Mouse (Mus musculus) cerebellum, postnatal 4 days (tissue): ENCODE data around the gene Stat4.

Source experiments
- DNase-seq, 2 experiments: peaks; one replicate each; pipeline ENCODE4 v3.0.0; 2022; ENCODE audit warnings: low spot score in 2 of 2, mixed read lengths in 1 of 2

Gene Stat4

GRCm38 (mm10) chr1:51986848-51987247 lies at the start of gene Stat4:
TSS of gene Stat4 (plus strand) at chr1:51987148.
- DNase-seq: no peak

GRCm38 (mm10) chr1:51938357-51938756 lies 48.6 kb upstream of the Stat4 start:
- DNase-seq: no peak

- DNase-seq: peak in 1 of 2 experiments; percentile 42
Observed at GRCm38 (mm10) chr1:51944755-51945154, 42.2 kb upstream of the Stat4 start.

- DNase-seq: no peak
Observed at GRCm38 (mm10) chr1:51947116-51947515, 39.8 kb upstream of the Stat4 start.

GRCm38 (mm10) chr1:51964647-51965046 lies 22.3 kb upstream of the Stat4 start:
- no peak for DNase-seq

- DNase-seq: peak in 1 of 2 experiments; percentile 22
Observed at GRCm38 (mm10) chr1:51968994-51969393, 18.0 kb upstream of the Stat4 start.

GRCm38 (mm10) chr1:51970182-51970581 lies 16.8 kb upstream of the Stat4 start:
- DNase-seq: no peak

- no peak for DNase-seq
Observed at GRCm38 (mm10) chr1:51975589-51975988, 11.4 kb upstream of the Stat4 start.

- no peak for DNase-seq
Observed at GRCm38 (mm10) chr1:51979048-51979447, 7.9 kb upstream of the Stat4 start.

GRCm38 (mm10) chr1:51991983-51992609 lies 5.1 kb downstream of the Stat4 start:
- no peak for DNase-seq

GRCm38 (mm10) chr1:51996056-51996455 lies 9.1 kb downstream of the Stat4 start:
- DNase-seq: no peak

- peak in 1 of 2 experiments; percentile 7 for DNase-seq
Observed at GRCm38 (mm10) chr1:51996751-51997659, 10.1 kb downstream of the Stat4 start.

- peak in 1 of 2 experiments; percentile 23 for DNase-seq
Observed at GRCm38 (mm10) chr1:51998542-51998941, 11.6 kb downstream of the Stat4 start.

- peak; percentile 44 to 76 for DNase-seq
Observed at GRCm38 (mm10) chr1:52004096-52004495, 17.1 kb downstream of the Stat4 start.

- DNase-seq: no peak
Observed at GRCm38 (mm10) chr1:52008443-52008842, 21.5 kb downstream of the Stat4 start.

- no peak for DNase-seq
Observed at GRCm38 (mm10) chr1:52008947-52009346, 22.0 kb downstream of the Stat4 start.

GRCm38 (mm10) chr1:52010741-52011140 lies 23.8 kb downstream of the Stat4 start:
- no peak for DNase-seq

GRCm38 (mm10) chr1:52011227-52011626 lies 24.3 kb downstream of the Stat4 start:
- no peak for DNase-seq

GRCm38 (mm10) chr1:52012231-52012630 lies 25.3 kb downstream of the Stat4 start:
- DNase-seq: no peak

GRCm38 (mm10) chr1:52012757-52013156 lies 25.8 kb downstream of the Stat4 start:
- DNase-seq: no peak

GRCm38 (mm10) chr1:52019621-52020020 lies 32.7 kb downstream of the Stat4 start:
- DNase-seq: no peak

GRCm38 (mm10) chr1:52021936-52022725 lies 35.2 kb downstream of the Stat4 start:
- DNase-seq: no peak
